Mouse (Mus musculus) erythroblast, embryonic 14.5 days (primary cell): ENCODE results near the gene Slco1b2. TPM values are rescaled to one million over a fixed set of nuclear protein-coding genes. Genes with fewer than 3 reads are reported as not detected.
"Not testable (repeated sequence)": the region's sequence is repeated elsewhere in the genome, so short reads cannot be mapped to it uniquely, and the experiment has no call there.

Experiments used
- H3K27me3 ChIP-seq: 2 replicates; pipeline ENCODE4 v1.6.1; 2012; ENCODE audit warnings: inconsistent platforms; ENCODE audit not compliant: control insufficient read depth
- H3K36me3 ChIP-seq: 2 replicates; pipeline ENCODE4 v1.6.1; 2012; ENCODE audit warnings: mild to moderate bottlenecking, inconsistent platforms; ENCODE audit not compliant: control insufficient read depth
- H3K4me1 ChIP-seq: 2 replicates; pipeline ENCODE4 v1.6.1; 2012; ENCODE audit warnings: inconsistent platforms; ENCODE audit not compliant: control insufficient read depth
- H3K4me3 ChIP-seq: replicated peaks from 2 replicates; pipeline ENCODE3; 2012; ENCODE audit warnings: moderate library complexity, mild to moderate bottlenecking, inconsistent platforms
- H3K9me3 ChIP-seq: 2 replicates; pipeline ENCODE4 v1.6.1; 2012; ENCODE audit warnings: low read length, inconsistent platforms, mixed read lengths; ENCODE audit not compliant: control insufficient read depth
- GATA1 ChIP-seq: IDR thresholded peaks from 2 replicates; pipeline ENCODE4 v1.6.1; 2012; ENCODE audit warnings: low read length, inconsistent platforms, mixed read lengths
- TAL1 ChIP-seq: IDR thresholded peaks from 3 replicates; pipeline ENCODE4 v1.6.1; 2012; ENCODE audit warnings: low read length, inconsistent platforms, mixed read lengths
- polyA plus RNA-seq: library from polyadenylated mRNA; stranded (reverse); fragments of >175 nt; gene quantifications from 2 replicates; pipeline ENCODE4 v1.2.3, GENCODE M21; 2012

The Slco1b2 gene
- polyA plus RNA-seq = not detected in 2 replicates

GRCm38 (mm10) chr6:141629291-141629690 is at the start of gene Slco1b2:
Slco1b2 (plus strand) TSS chr6:141629518.
- H3K9me3 ChIP-seq = peaks cover 4% of the 10 kb centered on the region; the same call in 1 of the 2 replicates
- no peaks in the 10 kb centered on the region for H3K27me3 ChIP-seq
- no peaks in the 10 kb centered on the region for H3K36me3 ChIP-seq
- H3K4me3 ChIP-seq = no peak within 1 kb of the TSS
- H3K4me1 ChIP-seq = no peaks in the 10 kb centered on the region
- TF ChIP-seq TAL1 = no peak
- no peak for TF ChIP-seq GATA1

- H3K9me3 ChIP-seq = no peaks in the 10 kb centered on the region
- H3K27me3 ChIP-seq = no peaks in the 10 kb centered on the region
- no peaks in the 10 kb centered on the region for H3K36me3 ChIP-seq
- no peaks in the 10 kb centered on the region for H3K4me1 ChIP-seq
- TF ChIP-seq GATA1 (no peak), TAL1 (no peak)
- no peak overlapping the region for H3K4me3 ChIP-seq
These were observed 44.4 kb upstream of the Slco1b2 start for GRCm38 (mm10) chr6:141584791-141585403.

DNA sequence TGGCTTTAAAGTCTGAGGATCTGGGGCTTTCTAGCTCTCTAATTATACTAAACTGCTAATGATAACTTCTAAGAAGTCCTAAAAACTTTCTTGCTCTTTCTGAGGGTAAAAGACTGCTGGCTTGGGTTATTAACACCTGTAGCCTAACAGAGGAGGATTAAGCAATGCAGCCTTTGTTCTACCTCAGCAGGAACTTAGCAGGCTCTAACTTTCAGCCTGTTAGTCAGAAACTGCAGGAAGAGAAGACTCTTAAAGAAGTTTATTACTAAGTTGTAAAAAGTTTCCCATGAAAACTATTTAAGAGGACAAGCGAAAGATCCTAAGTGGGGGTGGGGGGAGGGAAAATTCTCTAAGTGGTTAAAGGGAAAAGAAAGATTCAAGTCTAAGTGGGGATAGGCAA is 39.3 kb upstream of the Slco1b2 start:
- no peak overlapping the region for H3K4me3 ChIP-seq
- no peaks in the 10 kb centered on the region for H3K36me3 ChIP-seq
- no peaks in the 10 kb centered on the region for H3K4me1 ChIP-seq
- no peaks in the 10 kb centered on the region for H3K27me3 ChIP-seq
- H3K9me3 ChIP-seq = 0 out of 2 replicates have a peak, but pooled peaks cover 2% of the 10 kb centered on the region
- no peak for TF ChIP-seq GATA1
- TF ChIP-seq TAL1 = no peak

- not testable (repeated sequence) for H3K36me3 ChIP-seq, H3K4me3 ChIP-seq
These were observed 38.6 kb upstream of the Slco1b2 start for GRCm38 (mm10) chr6:141590598-141591200.

DNA sequence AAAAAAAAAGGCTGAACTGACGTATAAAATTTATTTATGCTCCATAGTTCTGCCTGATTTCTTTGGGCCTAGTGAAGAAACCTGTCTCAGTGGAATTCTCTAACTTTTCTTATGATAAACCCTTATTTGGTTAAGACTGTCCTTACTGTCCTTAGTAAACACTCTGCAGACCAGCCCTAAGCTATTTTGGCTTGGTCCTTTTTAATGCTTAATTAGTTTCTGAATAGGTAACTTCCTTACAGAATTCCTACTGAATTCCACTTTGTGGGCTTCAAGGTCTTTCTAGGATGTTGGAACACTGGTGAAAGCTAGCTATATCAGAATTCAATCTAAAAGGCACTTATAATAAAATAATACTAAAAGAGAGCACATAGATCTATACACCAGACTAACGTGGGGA is 33.2 kb upstream of the Slco1b2 start:
- H3K27me3 ChIP-seq = no peaks in the 10 kb centered on the region
- no peaks in the 10 kb centered on the region for H3K36me3 ChIP-seq
- TF ChIP-seq GATA1 (no peak), TAL1 (no peak)
- 0 out of 2 replicates have a peak, but pooled peaks cover 3% of the 10 kb centered on the region for H3K9me3 ChIP-seq
- no peaks in the 10 kb centered on the region for H3K4me1 ChIP-seq
- no peak overlapping the region for H3K4me3 ChIP-seq

More at GRCm38 (mm10) chr6:141590598-141591200, 38.6 kb upstream of the Slco1b2 start:
- not testable (repeated sequence) for H3K27me3 ChIP-seq, H3K9me3 ChIP-seq, H3K4me1 ChIP-seq

GRCm38 (mm10) chr6:141597037-141597436 is 32.3 kb upstream of the Slco1b2 start:
- no peaks in the 10 kb centered on the region for H3K4me1 ChIP-seq
- TF ChIP-seq GATA1 (no peak), TAL1 (no peak)
- no peaks in the 10 kb centered on the region for H3K36me3 ChIP-seq
- H3K4me3 ChIP-seq = no peak overlapping the region
- H3K27me3 ChIP-seq = no peaks in the 10 kb centered on the region
- H3K9me3 ChIP-seq = 0 out of 2 replicates have a peak, but pooled peaks cover 2% of the 10 kb centered on the region

DNA sequence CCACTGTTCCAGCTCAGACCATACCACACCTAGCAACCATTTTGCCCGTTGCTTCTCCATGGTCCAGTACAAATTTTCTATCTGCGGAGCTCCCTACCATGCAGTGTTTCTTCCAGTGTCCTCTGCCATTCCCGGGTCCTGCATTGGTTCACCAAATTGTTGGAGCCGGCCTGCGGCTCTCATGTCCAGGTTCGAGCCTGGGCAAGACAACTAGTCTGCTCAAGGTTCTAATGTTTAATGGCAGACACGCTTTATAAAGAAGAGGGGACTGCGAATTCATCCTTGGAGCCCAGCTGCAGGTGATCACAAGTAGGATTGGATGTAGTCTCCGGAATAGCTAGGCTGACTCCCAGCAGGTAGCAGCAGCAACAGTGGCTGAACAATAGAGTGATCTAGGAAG is 28.4 kb upstream of the Slco1b2 start:
- TF ChIP-seq TAL1 = no peak
- TF ChIP-seq GATA1 = no peak
- Histone ChIP-seq H3K36me3 (no peaks in the 10 kb centered on the region), H3K9me3 (peaks cover 2% of the 10 kb centered on the region; the same call in 1 of the 2 replicates), H3K4me3 (no peak overlapping the region), H3K4me1 (no peaks in the 10 kb centered on the region), H3K27me3 (no peaks in the 10 kb centered on the region)

DNA sequence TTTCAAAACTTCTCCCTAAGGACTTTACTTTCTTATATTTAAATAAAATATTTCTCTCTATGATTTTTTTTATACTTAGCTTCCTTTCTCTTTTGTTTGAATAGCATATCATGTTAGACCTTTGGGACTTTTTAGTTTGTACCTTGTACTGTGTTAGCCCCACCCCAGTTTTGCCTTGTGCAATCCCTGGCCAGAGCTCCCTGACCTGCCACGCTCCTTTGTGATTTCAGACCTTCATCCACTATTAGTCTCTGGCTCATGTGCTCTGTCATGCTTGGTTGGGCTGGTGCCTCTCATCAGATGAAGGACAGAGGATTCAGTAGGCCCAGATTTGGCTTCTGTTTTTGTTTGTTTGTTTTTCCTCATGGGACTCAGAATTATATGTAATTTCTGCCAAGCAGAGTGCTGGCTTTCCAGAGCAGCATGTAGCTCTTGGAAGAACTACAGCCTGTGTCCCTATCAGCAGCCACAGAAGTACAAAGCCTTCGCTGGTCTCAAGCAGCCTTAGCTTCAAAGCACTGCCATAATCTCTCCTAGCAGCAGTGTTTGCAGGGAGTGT is 18.5 kb upstream of the Slco1b2 start:
- Histone ChIP-seq H3K9me3 (no peaks in the 10 kb centered on the region), H3K27me3 (no peaks in the 10 kb centered on the region), H3K4me3 (no peak overlapping the region), H3K36me3 (no peaks in the 10 kb centered on the region), H3K4me1 (no peaks in the 10 kb centered on the region)
- no peak for TF ChIP-seq TAL1
- no peak for TF ChIP-seq GATA1

GRCm38 (mm10) chr6:141614017-141614416 is 15.3 kb upstream of the Slco1b2 start:
- Histone ChIP-seq H3K9me3 (no peaks in the 10 kb centered on the region), H3K4me3 (no peak overlapping the region), H3K27me3 (no peaks in the 10 kb centered on the region), H3K36me3 (no peaks in the 10 kb centered on the region), H3K4me1 (no peaks in the 10 kb centered on the region)
- TF ChIP-seq GATA1 (no peak), TAL1 (no peak)
